ENCODE assay signal across 12 mouse cellular contexts in the genomic region with DNA sequence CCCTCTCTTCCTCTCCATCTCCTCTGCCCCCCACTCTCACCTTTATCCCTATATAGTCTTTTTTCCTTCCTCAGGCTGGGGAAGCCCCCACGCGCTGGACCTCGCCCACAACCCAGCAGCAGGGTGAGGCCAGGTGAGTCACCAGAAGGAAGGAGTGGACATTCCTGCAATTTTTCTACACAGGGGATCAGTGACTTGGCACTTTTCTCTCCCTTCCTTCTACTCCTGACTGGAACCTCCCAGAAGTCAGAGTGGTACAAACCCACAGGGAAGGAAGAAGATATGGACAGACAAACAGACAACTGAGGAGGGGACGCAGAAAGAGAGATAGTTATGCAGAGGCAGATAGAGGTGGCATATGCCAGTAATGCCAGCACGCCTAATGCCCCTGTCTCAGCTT. TPM values are rescaled to one million over a fixed set of nuclear protein-coding genes. Genes with fewer than 3 reads are reported as not detected.
A peak's percentile ranks its signal among the peaks of the same experiment; 100 is the strongest.
DNase-seq lines count a peak whose midpoint lies in the region; ATAC-seq and TF ChIP-seq lines count a peak whose summit lies in the region.
"Had no signal": no experiment of that assay in that cellular context is flagged by ENCODE, and none has a peak within 500 bp of the region (broad histone marks: within the 10 kb centered on the region; RNA-seq: fewer than 3 reads in every experiment).

No protein-coding gene starts in this region.

- no peak overlapping the region for H3K4me2 ChIP-seq in intestine, postnatal 0 days (replicated peaks; ENCODE audit: low read depth)
- no peak overlapping the region for H3K4me2 ChIP-seq in stomach, postnatal 0 days (replicated peaks; ENCODE audit: low read depth)

- H3K27me3 ChIP-seq in intestine, postnatal 0 days (replicated peaks; ENCODE audit: control insufficient read depth, insufficient read depth, low read length), result no peaks in the 10 kb centered on the region
- H3K27me3 ChIP-seq in stomach, postnatal 0 days (ENCODE audit: control insufficient read depth, insufficient read depth, low read length), result no peaks in the 10 kb centered on the region

- H3K9ac ChIP-seq in intestine, postnatal 0 days (ENCODE audit: low read depth, low read length), result no peak overlapping the region
- H3K9ac ChIP-seq in stomach, postnatal 0 days (ENCODE audit: low read length), result no peak overlapping the region
- H3K9ac ChIP-seq: forebrain, postnatal 0 days had no signal

- peak overlapping the region; percentile 28; the same call in 1 of the 2 replicates for H3K27ac ChIP-seq in intestine, postnatal 0 days (ENCODE audit: low read depth, low read length)
- H3K27ac ChIP-seq in stomach, postnatal 0 days (replicated peaks), result peak overlapping the region; percentile 91
- H3K27ac ChIP-seq: layer of hippocampus, adult 2 months; limb, embryonic 10.5 days had no signal

- no peaks in the 10 kb centered on the region for H3K36me3 ChIP-seq in intestine, postnatal 0 days (ENCODE audit: control insufficient read depth, insufficient read depth)
- H3K36me3 ChIP-seq in stomach, postnatal 0 days (ENCODE audit: control insufficient read depth, insufficient read depth, low read length), result no peaks in the 10 kb centered on the region
- H3K36me3 ChIP-seq: limb, embryonic 10.5 days had no signal

- no peak for TF ChIP-seq CTCF in lung, adult 2 months (IDR thresholded peaks at IDR 0.05; ENCODE audit: insufficient read depth, low read length)
- no peak for TF ChIP-seq CTCF in intestine, postnatal 0 days (IDR thresholded peaks at IDR 0.05; ENCODE audit: low read depth)
- no peak for TF ChIP-seq CTCF in stomach, postnatal 0 days (IDR thresholded peaks at IDR 0.05; ENCODE audit: low read depth)

- no peak for DNase-seq in lung, adult 2 months
- DNase-seq in lung, postnatal 10 days, result no peak
- DNase-seq in NIH3T3 (ENCODE audit: low read depth), result peak; percentile 48
- DNase-seq in stomach, postnatal 0 days (ENCODE audit: low spot score), result peak; percentile 74
- DNase-seq in cerebellum, adult 11-12 months, result no peak
- no peak for DNase-seq in embryo, embryonic 10 days (ENCODE audit: low spot score)
- DNase-seq: forebrain, postnatal 0 days; thymus, postnatal 36 days had no signal

- no peak; the same call in 1 of the 2 replicates for TF ChIP-seq POLR2A in lung, adult 2 months (IDR thresholded peaks at IDR 0.05; ENCODE audit: borderline replicate concordance, extremely low read depth, low read depth, low read length)

- H3K9me3 ChIP-seq in intestine, postnatal 0 days (ENCODE audit: control insufficient read depth), result no peaks in the 10 kb centered on the region
- H3K9me3 ChIP-seq in stomach, postnatal 0 days (ENCODE audit: control insufficient read depth, low read length), result no peaks in the 10 kb centered on the region
- H3K9me3 ChIP-seq: limb, embryonic 10.5 days had no signal

- no peak for TF ChIP-seq EP300 in stomach, postnatal 0 days (optimal IDR thresholded peaks at IDR 0.05)

- 67% methylated on average over 5 of the region's 5 CpGs for WGBS in lung, adult 2 months
- 47% methylated on average over 5 of the region's 5 CpGs for WGBS in intestine, postnatal 0 days
- WGBS in stomach, postnatal 0 days, result 51% methylated on average over 5 of the region's 5 CpGs

- H3K4me1 ChIP-seq in lung, adult 2 months (ENCODE audit: control insufficient read depth, insufficient read depth, low read length), result peaks cover 25% of the 10 kb centered on the region
- H3K4me1 ChIP-seq in intestine, postnatal 0 days (replicated peaks; ENCODE audit: control insufficient read depth, insufficient read depth, low read length), result peaks cover 4% of the 10 kb centered on the region; the same call in 1 of the 2 replicates
- peaks cover 2% of the 10 kb centered on the region; the same call in 1 of the 2 replicates for H3K4me1 ChIP-seq in stomach, postnatal 0 days (replicated peaks; ENCODE audit: control insufficient read depth, insufficient read depth)

- ATAC-seq in intestine, postnatal 0 days, result peak; percentile 76
- peak; percentile 83 for ATAC-seq in stomach, postnatal 0 days (ENCODE audit: low FRiP score, low TSS enrichment)
- ATAC-seq: forebrain, postnatal 0 days; inflammation-experienced regulatory T-cells, adult 6 months had no signal

- peak overlapping the region; percentile 23 for H3K4me3 ChIP-seq in lung, adult 2 months (replicated peaks; ENCODE audit: extremely low read depth, low read depth, low read length)
- H3K4me3 ChIP-seq in intestine, postnatal 0 days (ENCODE audit: low read depth, low read length), result no peak overlapping the region
- no peak overlapping the region for H3K4me3 ChIP-seq in stomach, postnatal 0 days (ENCODE audit: low read depth, low read length)
- H3K4me3 ChIP-seq: layer of hippocampus, adult 2 months; limb, embryonic 10.5 days had no signal

RNA-seq across cellular contexts. Expression of a gene that starts 2.8 kb away (rescaled TPM):
- 65.6 and 88.8 TPM in 2 replicates for polyA plus RNA-seq in lung, adult 2 months (2012; rRNA removed)
- 6.9 and 7.8 TPM in 2 replicates for polyA plus RNA-seq in intestine, postnatal 0 days (2015; fragmentation: Nextera tagmentation; extraction: Ambion mirVana)
- 26.8 and 28.8 TPM in 2 replicates for polyA plus RNA-seq in stomach, postnatal 0 days (2015; fragmentation: Nextera tagmentation; extraction: Ambion mirVana)

RNA-seq across cellular contexts. Expression of a gene that starts 7.3 kb away (rescaled TPM):
- polyA plus RNA-seq in lung, adult 2 months (2012; rRNA removed), result 0.69 and 3.8 TPM in 2 replicates
- not detected in 2 replicates for polyA plus RNA-seq in intestine, postnatal 0 days (2015; fragmentation: Nextera tagmentation; extraction: Ambion mirVana)
- polyA plus RNA-seq in stomach, postnatal 0 days (2015; fragmentation: Nextera tagmentation; extraction: Ambion mirVana), result 0.05 and 0.10 TPM in 2 replicates
- polyA plus RNA-seq: forebrain, postnatal 0 days; inflammation-experienced regulatory T-cells, adult 6 months; limb, embryonic 10.5 days had no signal

RNA-seq across cellular contexts. Expression of a gene that starts 22.4 kb away (rescaled TPM):
- polyA plus RNA-seq in lung, adult 2 months (2012; rRNA removed), result 12.3 and 18.6 TPM in 2 replicates
- polyA plus RNA-seq in intestine, postnatal 0 days (2015; fragmentation: Nextera tagmentation; extraction: Ambion mirVana), result 1.4 and 1.7 TPM in 2 replicates
- polyA plus RNA-seq in stomach, postnatal 0 days (2015; fragmentation: Nextera tagmentation; extraction: Ambion mirVana), result 3.4 and 4.5 TPM in 2 replicates
- polyA plus RNA-seq: inflammation-experienced regulatory T-cells, adult 6 months had no signal

RNA-seq across cellular contexts. Expression of a gene that starts 47.4 kb away (rescaled TPM):
- polyA plus RNA-seq in lung, adult 2 months (2012; rRNA removed), result 7.1 and 12.1 TPM in 2 replicates
- 11.2 and 12.8 TPM in 2 replicates for polyA plus RNA-seq in intestine, postnatal 0 days (2015; fragmentation: Nextera tagmentation; extraction: Ambion mirVana)
- 13.6 and 15.8 TPM in 2 replicates for polyA plus RNA-seq in stomach, postnatal 0 days (2015; fragmentation: Nextera tagmentation; extraction: Ambion mirVana)

RNA-seq across cellular contexts. Expression of a gene that starts 52.8 kb away (rescaled TPM):
- polyA plus RNA-seq in lung, adult 2 months (2012; rRNA removed), result not detected in 2 replicates
- polyA plus RNA-seq in intestine, postnatal 0 days (2015; fragmentation: Nextera tagmentation; extraction: Ambion mirVana), result 0.05 TPM in 1 of 2 replicates, not detected in the other
- polyA plus RNA-seq in stomach, postnatal 0 days (2015; fragmentation: Nextera tagmentation; extraction: Ambion mirVana), result 0.07 and 0.10 TPM in 2 replicates
- polyA plus RNA-seq: inflammation-experienced regulatory T-cells, adult 6 months had no signal

Comparison
In these comparisons a context has a peak if more than half of its experiments do, and no peak if none do; other contexts are left out.
1. DNase-seq: peak in NIH3T3 (single experiment) and stomach, postnatal 0 days (single experiment); none in lung, adult 2 months (single experiment), lung, postnatal 10 days (single experiment), cerebellum, adult 11-12 months (single experiment) and embryo, embryonic 10 days (single experiment).